Mouse (Mus musculus) heart, adult 2 months (tissue): ENCODE data around the gene Pcp2.

ENCODE experiments used
- EP300 ChIP-seq: fragments of 200-500 bp; IDR thresholded peaks from 2 replicates; pipeline ENCODE4 v1.6.1; 2011; ENCODE audit warnings: low read depth, low read length, control low read depth; ENCODE audit not compliant: insufficient read depth
- POLR2A ChIP-seq: fragments of 200-500 bp; IDR thresholded peaks from 2 replicates; pipeline ENCODE4 v1.6.1; 2011; ENCODE audit warnings: mild to moderate bottlenecking, low read depth, low read length, control low read depth; ENCODE audit not compliant: insufficient read depth

DNA sequence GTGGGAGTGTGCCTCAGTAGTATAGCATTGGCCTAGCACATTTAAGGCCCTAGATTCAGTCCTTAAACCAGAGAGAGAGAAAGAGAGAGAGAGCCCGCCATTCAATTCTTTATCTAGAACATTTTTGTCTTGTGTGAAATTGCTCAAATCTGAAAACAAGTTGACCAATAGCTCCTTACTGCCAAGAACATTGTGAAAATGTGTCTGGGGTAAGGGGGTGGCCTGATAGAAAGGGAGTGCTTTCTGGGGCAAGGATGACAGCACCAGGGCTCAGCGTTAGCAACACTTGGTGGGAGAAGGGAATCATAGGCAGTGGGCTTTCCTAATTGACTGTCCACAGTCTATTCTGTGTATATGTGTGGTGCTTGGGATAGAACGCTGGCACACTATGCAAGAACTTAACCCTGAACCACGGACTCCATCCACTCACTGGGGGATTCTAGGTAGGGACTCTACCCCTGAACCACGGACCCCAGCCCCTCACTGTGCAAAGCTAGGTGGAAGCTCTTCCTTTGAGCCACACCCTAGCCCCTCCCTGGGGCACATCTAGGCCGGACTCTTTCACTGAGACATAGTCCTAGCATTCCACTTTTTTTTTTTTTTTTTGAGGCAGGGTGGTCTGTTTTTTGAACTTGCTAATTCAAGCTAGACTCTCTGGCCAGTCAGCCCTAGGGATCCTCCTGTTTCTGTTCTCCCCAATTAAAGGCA is 21.6 kb upstream of the Pcp2 start:
- no peak for TF ChIP-seq EP300
- TF ChIP-seq POLR2A: no peak
